Mouse (Mus musculus): ENCODE results near the gene Cd302.

DNA sequence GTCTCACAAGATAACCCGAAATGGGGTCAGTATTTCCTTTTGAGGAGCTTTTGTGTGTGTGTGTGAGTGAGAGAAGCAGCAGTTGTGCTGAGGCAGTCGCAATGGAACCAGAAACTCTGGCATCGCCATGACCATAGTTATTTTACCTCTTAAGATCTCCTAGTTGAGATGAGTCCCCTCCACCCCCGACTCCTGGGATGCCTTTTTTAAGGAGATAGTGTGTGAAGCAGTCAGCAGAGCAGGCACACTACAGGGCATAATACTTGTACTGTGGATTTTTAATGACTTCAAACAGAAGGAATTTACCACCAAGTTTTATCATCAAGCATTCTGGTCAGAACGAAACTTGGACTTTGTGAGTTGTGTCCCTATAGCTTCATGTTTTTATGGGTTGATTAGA lies 73.5 kb downstream of the Cd302 start:
- TF ChIP-seq CTCF (IDR thresholded peaks at IDR 0.05; ENCODE audit: extremely low read depth, insufficient read depth, low read length) (no peak), POLR2A (IDR thresholded peaks at IDR 0.05; ENCODE audit: extremely low read depth, insufficient read depth, low read length) (no peak)

Measured in cortical plate, adult 2 months (tissue).